Mouse (Mus musculus) hindbrain, embryonic 11.5 days (tissue): Measurements from ENCODE around the gene Mlx. TPM values are rescaled to one million over a fixed set of nuclear protein-coding genes. Genes with fewer than 3 reads are reported as not detected.

Source experiments
- ATAC-seq: fragments of 200-750 bp; cut with Nextera tagmentation; 2 replicates; pipeline ENCODE4 v1.8.0; 2017; ENCODE audit warnings: mild to moderate bottlenecking, moderate TSS enrichment, moderate library complexity; ENCODE audit not compliant: low FRiP score
- DNase-seq: peaks from one replicate; pipeline ENCODE4 v3.0.0-alpha.2; 2015; ENCODE audit warnings: low spot score
- H3K27ac ChIP-seq: fragments of 300-500 bp; sonication (generic); 2 replicates; pipeline ENCODE4 v1.5.1; 2014; ENCODE audit warnings: mild to moderate bottlenecking, low read depth, low read length
- H3K27me3 ChIP-seq: fragments of 300-500 bp; sonication (generic); 2 replicates; pipeline ENCODE4 v1.6.1; 2014; ENCODE audit warnings: mild to moderate bottlenecking, low read length, moderate library complexity, mixed read lengths; ENCODE audit not compliant: control insufficient read depth, insufficient read depth
- H3K36me3 ChIP-seq: fragments of 300-500 bp; sonication (generic); 2 replicates; pipeline ENCODE4 v1.6.1; 2014; ENCODE audit warnings: mild to moderate bottlenecking, low read length, moderate library complexity, mixed read lengths; ENCODE audit not compliant: control insufficient read depth, insufficient read depth
- H3K4me1 ChIP-seq: fragments of 300-500 bp; sonication (generic); replicated peaks from 2 replicates; pipeline ENCODE4 v1.6.1; 2014; ENCODE audit warnings: low read length, mixed read lengths; ENCODE audit not compliant: control insufficient read depth, insufficient read depth
- H3K4me2 ChIP-seq: fragments of 300-500 bp; sonication (generic); replicated peaks from 2 replicates; pipeline ENCODE4 v1.6.1; 2014; ENCODE audit warnings: mild to moderate bottlenecking, low read depth, low read length
- H3K4me3 ChIP-seq: fragments of 300-500 bp; sonication (generic); 2 replicates; pipeline ENCODE4 v1.5.1; 2014; ENCODE audit warnings: low read depth, low read length
- H3K9ac ChIP-seq: fragments of 300-500 bp; sonication (generic); 2 replicates; pipeline ENCODE4 v1.6.1; 2014; ENCODE audit warnings: low read depth, low read length
- H3K9me3 ChIP-seq: fragments of 300-500 bp; sonication (generic); 2 replicates; pipeline ENCODE4 v1.6.1; 2016; ENCODE audit warnings: low read length; ENCODE audit not compliant: control insufficient read depth
- WGBS: fragments of 180-500 bp; shearing (Covaris S2); extraction: QIAGEN DNeasy Blood & Tissue Kit; methylation state at CpG from one replicate; pipeline ENCODE4 v1.1.7; 2014; 5-methylcytosine and 5-hydroxymethylcytosine counted together
- polyA plus RNA-seq: library from polyadenylated mRNA; unstranded; fragments of >200 nt; fragmentation: Nextera tagmentation; extraction: Ambion mirVana; gene quantifications from 2 replicates; pipeline ENCODE4 v1.2.1, GENCODE M21; 2014

The Mlx gene
- polyA plus RNA-seq, 1 experiment from 2014 or later: 57.1 TPM

- WGBS: 94% methylated on average over 2 of the region's 2 CpGs
- Histone ChIP-seq H3K9ac (no peak overlapping the region), H3K4me2 (no peak overlapping the region), H3K27me3 (no peaks in the 10 kb centered on the region), H3K36me3 (peaks cover 6% of the 10 kb centered on the region), H3K4me3 (no peak overlapping the region), H3K27ac (no peak overlapping the region), H3K4me1 (no peaks in the 10 kb centered on the region), H3K9me3 (no peaks in the 10 kb centered on the region)
- DNase-seq: no peak
- no peak for ATAC-seq
Observed at GRCm38 (mm10) chr11:101131187-101131586, 44.1 kb downstream of the Mlx start.

- no peaks in the 10 kb centered on the region for H3K9me3 ChIP-seq
- no peak overlapping the region for H3K4me3 ChIP-seq
- peak; percentile 48 for DNase-seq
- H3K27ac ChIP-seq: no peak overlapping the region
- no peaks in the 10 kb centered on the region for H3K27me3 ChIP-seq
- 90% methylated on average over 6 of the region's 6 CpGs for WGBS
- peaks cover under 1% of the 10 kb centered on the region; the same call in 1 of the 2 replicates for H3K36me3 ChIP-seq
- H3K4me2 ChIP-seq: no peak overlapping the region
- no peak overlapping the region for H3K9ac ChIP-seq
- no peak for ATAC-seq
- no peaks in the 10 kb centered on the region for H3K4me1 ChIP-seq
Observed at GRCm38 (mm10) chr11:101131701-101132100, 44.6 kb downstream of the Mlx start.

GRCm38 (mm10) chr11:101133037-101133436, 46.0 kb downstream of the Mlx start:
- Histone ChIP-seq H3K27me3 (no peaks in the 10 kb centered on the region), H3K36me3 (no peaks in the 10 kb centered on the region), H3K9me3 (no peaks in the 10 kb centered on the region), H3K4me1 (no peaks in the 10 kb centered on the region), H3K27ac (no peak overlapping the region), H3K4me3 (no peak overlapping the region), H3K4me2 (no peak overlapping the region), H3K9ac (no peak overlapping the region)
- ATAC-seq: no peak
- no peak for DNase-seq
- WGBS: 81% methylated on average over 12 of the region's 12 CpGs

GRCm38 (mm10) chr11:101134217-101134865, 47.3 kb downstream of the Mlx start:
- no peaks in the 10 kb centered on the region for H3K9me3 ChIP-seq
- H3K9ac ChIP-seq: no peak overlapping the region
- no peak overlapping the region for H3K27ac ChIP-seq
- H3K36me3 ChIP-seq: no peaks in the 10 kb centered on the region
- 83% methylated on average over 13 of the region's 13 CpGs for WGBS
- ATAC-seq (no peak), DNase-seq (no peak)
- H3K4me3 ChIP-seq: no peak overlapping the region
- H3K4me1 ChIP-seq: no peaks in the 10 kb centered on the region
- H3K4me2 ChIP-seq: no peak overlapping the region
- H3K27me3 ChIP-seq: no peaks in the 10 kb centered on the region

- no peak for DNase-seq
- ATAC-seq: no peak
Observed at GRCm38 (mm10) chr11:101137000-101137399, 49.9 kb downstream of the Mlx start.

GRCm38 (mm10) chr11:101138536-101139181, 51.6 kb downstream of the Mlx start:
- no peaks in the 10 kb centered on the region for H3K9me3 ChIP-seq
- peak overlapping the region; percentile 62 for H3K27ac ChIP-seq
- DNase-seq: peak; percentile 69
- 0 out of 2 replicates have a peak, but pooled peaks cover 3% of the 10 kb centered on the region for H3K4me1 ChIP-seq
- peak overlapping the region; percentile 21; the same call in 1 of the 2 replicates for H3K4me2 ChIP-seq
- 24% methylated on average over 15 of the region's 15 CpGs for WGBS
- ATAC-seq: peak; percentile 53
- no peaks in the 10 kb centered on the region for H3K27me3 ChIP-seq
- peak overlapping the region; percentile 16; the same call in 1 of the 2 replicates for H3K4me3 ChIP-seq
- H3K9ac ChIP-seq: peak overlapping the region; percentile 28; the same call in 1 of the 2 replicates
- no peaks in the 10 kb centered on the region for H3K36me3 ChIP-seq

More at GRCm38 (mm10) chr11:101137000-101137399, 49.9 kb downstream of the Mlx start:
- H3K4me1 ChIP-seq: no peaks in the 10 kb centered on the region
- 81% methylated on average over 7 of the region's 7 CpGs for WGBS
- no peaks in the 10 kb centered on the region for H3K27me3 ChIP-seq
- H3K27ac ChIP-seq: no peak overlapping the region
- H3K9me3 ChIP-seq: no peaks in the 10 kb centered on the region
- no peaks in the 10 kb centered on the region for H3K36me3 ChIP-seq
- H3K4me3 ChIP-seq: no peak overlapping the region
- no peak overlapping the region for H3K9ac ChIP-seq
- H3K4me2 ChIP-seq: no peak overlapping the region

- Histone ChIP-seq H3K36me3 (no peaks in the 10 kb centered on the region), H3K9ac (peak overlapping the region; percentile 3; the same call in 1 of the 2 replicates), H3K4me1 (0 out of 2 replicates have a peak, but pooled peaks cover 3% of the 10 kb centered on the region), H3K27ac (no peak overlapping the region), H3K27me3 (no peaks in the 10 kb centered on the region), H3K4me3 (0 out of 2 replicates have a peak overlapping the region, but pooled peaks have one; percentile 6), H3K9me3 (no peaks in the 10 kb centered on the region), H3K4me2 (peak overlapping the region; percentile 22)
- WGBS: 50% methylated on average over 27 of the region's 27 CpGs
- peak; percentile 29 for DNase-seq
- ATAC-seq: no peak
Observed at GRCm38 (mm10) chr11:101140164-101140819, 53.2 kb downstream of the Mlx start.

GRCm38 (mm10) chr11:101141088-101141487, 54.0 kb downstream of the Mlx start:
- H3K36me3 ChIP-seq: no peaks in the 10 kb centered on the region
- H3K27ac ChIP-seq: no peak overlapping the region
- H3K4me2 ChIP-seq: no peak overlapping the region
- no peaks in the 10 kb centered on the region for H3K27me3 ChIP-seq
- H3K4me3 ChIP-seq: no peak overlapping the region
- no peak overlapping the region for H3K9ac ChIP-seq
- DNase-seq (no peak), ATAC-seq (no peak)
- H3K9me3 ChIP-seq: no peaks in the 10 kb centered on the region
- 0 out of 2 replicates have a peak, but pooled peaks cover 3% of the 10 kb centered on the region for H3K4me1 ChIP-seq
- 84% methylated on average over 8 of the region's 8 CpGs for WGBS
